Mouse (Mus musculus) lung, embryonic 16.5 days (tissue): ENCODE results near the gene Olfr1219. TPM values are rescaled to one million over a fixed set of nuclear protein-coding genes. Genes with fewer than 3 reads are reported as not detected.

Experiments used
- polyA plus RNA-seq: library from polyadenylated mRNA; unstranded; fragments of >200 nt; fragmentation: Nextera tagmentation; extraction: Ambion mirVana; gene quantifications from 2 replicates; pipeline ENCODE4 v1.2.1, GENCODE M21; 2015

The Olfr1219 gene
- polyA plus RNA-seq, 1 experiment from 2014 or later = not detected

Other genes starting within 250 kb of the Olfr1219 start
- not detected in 2 replicates for gene Olfr1204, start 234.2 kb downstream of the Olfr1219 start, polyA plus RNA-seq
- gene Olfr1206, start 220.3 kb downstream of the Olfr1219 start, polyA plus RNA-seq = not detected in 2 replicates
- gene Olfr1208, start 181.2 kb downstream of the Olfr1219 start, polyA plus RNA-seq = not detected in 2 replicates
- gene Olfr1209, start 168.4 kb downstream of the Olfr1219 start, polyA plus RNA-seq = not detected in 2 replicates
- gene Olfr1211, start 145.4 kb downstream of the Olfr1219 start, polyA plus RNA-seq = not detected in 2 replicates
- gene Olfr1212, start 129.5 kb downstream of the Olfr1219 start, polyA plus RNA-seq = not detected in 2 replicates
- not detected in 2 replicates for gene Gm13762, start 103.2 kb downstream of the Olfr1219 start, polyA plus RNA-seq
- gene Olfr1214, start 90.9 kb downstream of the Olfr1219 start, polyA plus RNA-seq = not detected in 2 replicates
- not detected in 2 replicates for gene Olfr1215, start 76.5 kb downstream of the Olfr1219 start, polyA plus RNA-seq
- gene Olfr1216, start 65.2 kb downstream of the Olfr1219 start, polyA plus RNA-seq = not detected in 2 replicates
- gene Olfr1217, start 51.4 kb downstream of the Olfr1219 start, polyA plus RNA-seq = not detected in 2 replicates
- gene Olfr1218, start 22.3 kb downstream of the Olfr1219 start, polyA plus RNA-seq = not detected in 2 replicates
- not detected in 2 replicates for gene Olfr1220, start 23.3 kb upstream of the Olfr1219 start, polyA plus RNA-seq
- gene Olfr1221, start 33.8 kb upstream of the Olfr1219 start, polyA plus RNA-seq = not detected in 2 replicates
- not detected in 2 replicates for gene Olfr1222, start 49.5 kb upstream of the Olfr1219 start, polyA plus RNA-seq
- not detected in 2 replicates for gene Olfr1223, start 68.0 kb upstream of the Olfr1219 start, polyA plus RNA-seq
- gene Olfr1224-ps1, start 80.6 kb upstream of the Olfr1219 start, polyA plus RNA-seq = not detected in 2 replicates
- not detected in 2 replicates for gene Olfr1225, start 91.2 kb upstream of the Olfr1219 start, polyA plus RNA-seq
- not detected in 2 replicates for gene Olfr1226, start 116.5 kb upstream of the Olfr1219 start, polyA plus RNA-seq
- gene Olfr1228, start 170.5 kb upstream of the Olfr1219 start, polyA plus RNA-seq = not detected in 2 replicates
- gene Olfr1229, start 204.5 kb upstream of the Olfr1219 start, polyA plus RNA-seq = not detected in 2 replicates
- gene Olfr1230, start 213.8 kb upstream of the Olfr1219 start, polyA plus RNA-seq = not detected in 2 replicates
- gene Olfr1231, start 223.6 kb upstream of the Olfr1219 start, polyA plus RNA-seq = not detected in 2 replicates
- gene Olfr1232, start 246.2 kb upstream of the Olfr1219 start, polyA plus RNA-seq = not detected in 2 replicates